Mouse (Mus musculus) CH12.LX (cell line): Measurements from ENCODE around the gene Myrfl. TPM values are rescaled to one million over a fixed set of nuclear protein-coding genes. Genes with fewer than 3 reads are reported as not detected.

Source experiments
- DNase-seq: peaks from one replicate; pipeline ENCODE4 v3.0.0-alpha.2; 2013; ENCODE audit errors: extremely low read depth
- H3K27ac ChIP-seq: 2 replicates; pipeline ENCODE4 v1.5.1; 2012; ENCODE audit warnings: low read depth, mild to moderate bottlenecking, control low read depth, moderate library complexity; ENCODE audit not compliant: insufficient read depth
- H3K27me3 ChIP-seq: replicated peaks from 2 replicates; pipeline ENCODE3; 2012; ENCODE audit warnings: inconsistent platforms
- H3K36me3 ChIP-seq, 2 experiments: replicated peaks in 1 of 2; 2 replicates each; pipeline versions ENCODE3 to v1.6.1; 2012; ENCODE audit warnings: inconsistent platforms in 1 of 2, low read length in 1 of 2, mild to moderate bottlenecking in 1 of 2, mixed read lengths in 1 of 2, moderate library complexity in 1 of 2; ENCODE audit not compliant: control insufficient read depth in 1 of 2, insufficient read depth in 1 of 2
- H3K4me1 ChIP-seq, 2 experiments: 2 replicates each; pipeline ENCODE4 v1.6.1; 2012; ENCODE audit warnings: inconsistent platforms in 1 of 2, moderate library complexity in 1 of 2; ENCODE audit not compliant: insufficient read depth in 2 of 2, control insufficient read depth in 1 of 2
- H3K4me2 ChIP-seq: 2 replicates; pipeline ENCODE4 v1.6.1; 2012; ENCODE audit warnings: low read depth, mild to moderate bottlenecking, control low read depth; ENCODE audit not compliant: poor library complexity, insufficient read depth, severe bottlenecking
- H3K4me3 ChIP-seq, 3 experiments: fragments of 150-350 bp in 1 of 3; sonication (generic) in 1 of 3; replicated peaks in 1 of 3; 2 replicates each; pipeline versions ENCODE3 to v1.5.1; 2011 to 2012; ENCODE audit warnings: low read depth in 2 of 3, low read length in 2 of 3, mild to moderate bottlenecking in 2 of 3, moderate library complexity in 2 of 3, control low read depth in 1 of 3, improper control_type of control experiment in 1 of 3, inconsistent platforms in 1 of 3, mixed read lengths in 1 of 3; ENCODE audit not compliant: poor library complexity in 1 of 3
- H3K79me2 ChIP-seq: replicated peaks from 2 replicates; pipeline ENCODE4 v1.6.1; 2012; ENCODE audit warnings: mild to moderate bottlenecking, moderate library complexity; ENCODE audit not compliant: control insufficient read depth, poor library complexity, insufficient read depth, severe bottlenecking; ENCODE audit errors: extremely low read depth
- H3K9ac ChIP-seq: 2 replicates; pipeline ENCODE4 v1.6.1; 2012; ENCODE audit warnings: low read depth, mild to moderate bottlenecking, control low read depth, moderate library complexity; ENCODE audit not compliant: insufficient read depth
- H3K9me3 ChIP-seq: replicated peaks from 2 replicates; pipeline ENCODE3; 2012; ENCODE audit warnings: low read length, inconsistent platforms, mixed read lengths
- EP300 ChIP-seq: IDR thresholded peaks from 2 replicates; pipeline ENCODE4 v1.6.1; 2011; ENCODE audit warnings: low read length, improper control_type of control experiment
- ETS1 ChIP-seq: conservative IDR thresholded peaks from 2 replicates; pipeline ENCODE4 v1.6.1; 2012; ENCODE audit warnings: low read depth, mild to moderate bottlenecking, inconsistent platforms, low read length, improper control_type of control experiment, moderate library complexity
- GABPA ChIP-seq: IDR thresholded peaks from 2 replicates; pipeline ENCODE4 v1.6.1; 2012; ENCODE audit warnings: low read depth, low read length, improper control_type of control experiment, inconsistent platforms; ENCODE audit not compliant: insufficient replicate concordance
- HCFC1 ChIP-seq: IDR thresholded peaks from 2 replicates; pipeline ENCODE4 v1.6.1; 2012; ENCODE audit warnings: low read depth, mild to moderate bottlenecking, inconsistent platforms, low read length, improper control_type of control experiment
- IRF4 ChIP-seq: IDR thresholded peaks from 2 replicates; pipeline ENCODE4 v1.6.1; 2014; ENCODE audit warnings: low read depth, mild to moderate bottlenecking, inconsistent platforms, low read length, improper control_type of control experiment
- JUN ChIP-seq: IDR thresholded peaks from 2 replicates; pipeline ENCODE4 v1.6.1; 2011; ENCODE audit warnings: low read depth, mild to moderate bottlenecking, low read length, improper control_type of control experiment, moderate library complexity; ENCODE audit not compliant: insufficient read depth
- JUND ChIP-seq: conservative IDR thresholded peaks from 2 replicates; pipeline ENCODE4 v1.6.1; 2011; ENCODE audit warnings: low read depth, low read length, improper control_type of control experiment
- MAFK ChIP-seq: IDR thresholded peaks from 2 replicates; pipeline ENCODE4 v1.6.1; 2011; ENCODE audit warnings: low read length, improper control_type of control experiment; ENCODE audit not compliant: insufficient replicate concordance
- MAX ChIP-seq: IDR thresholded peaks from 2 replicates; pipeline ENCODE4 v1.6.1; 2011; ENCODE audit warnings: low read length, improper control_type of control experiment
- MAZ ChIP-seq: IDR thresholded peaks from 2 replicates; pipeline ENCODE4 v1.6.1; 2012; ENCODE audit warnings: low read depth, mild to moderate bottlenecking, inconsistent platforms, low read length, improper control_type of control experiment, moderate library complexity
- NELFE ChIP-seq: IDR thresholded peaks from 2 replicates; pipeline ENCODE4 v1.6.1; 2011; ENCODE audit warnings: low read depth, low read length, improper control_type of control experiment
- NRF1 ChIP-seq: IDR thresholded peaks from 2 replicates; pipeline ENCODE4 v1.6.1; 2014; ENCODE audit warnings: low read depth, mild to moderate bottlenecking, inconsistent platforms, low read length, improper control_type of control experiment, moderate library complexity
- PAX5 ChIP-seq: IDR thresholded peaks from 2 replicates; pipeline ENCODE4 v1.6.1; 2012; ENCODE audit warnings: low read length, inconsistent platforms, mixed read lengths
- POLR2A ChIP-seq: IDR thresholded peaks from 2 replicates; pipeline ENCODE4 v1.6.1; 2011; ENCODE audit warnings: low read depth, mild to moderate bottlenecking, improper control_type of control experiment, low read length
- POLR2AphosphoS2 ChIP-seq: IDR thresholded peaks from 2 replicates; pipeline ENCODE4 v1.6.1; 2011; ENCODE audit warnings: low read depth, low read length, improper control_type of control experiment
- RAD21 ChIP-seq: IDR thresholded peaks from 2 replicates; pipeline ENCODE4 v1.6.1; 2011; ENCODE audit warnings: low read depth, mild to moderate bottlenecking, low read length, improper control_type of control experiment, moderate library complexity
- SIN3A ChIP-seq: IDR thresholded peaks from 2 replicates; pipeline ENCODE4 v1.6.1; 2012; ENCODE audit warnings: low read length, improper control_type of control experiment, inconsistent platforms
- SMC3 ChIP-seq: IDR thresholded peaks from 2 replicates; pipeline ENCODE4 v1.6.1; 2011; ENCODE audit warnings: low read depth, low read length, improper control_type of control experiment
- TCF12 ChIP-seq: IDR thresholded peaks from 2 replicates; pipeline ENCODE4 v1.6.1; 2014; ENCODE audit warnings: low read depth, mild to moderate bottlenecking, inconsistent platforms, low read length, improper control_type of control experiment
- UBTF ChIP-seq: IDR thresholded peaks from 2 replicates; pipeline ENCODE4 v1.6.1; 2012; ENCODE audit warnings: low read depth, mild to moderate bottlenecking, inconsistent platforms, low read length, improper control_type of control experiment, moderate library complexity
- USF1 ChIP-seq: IDR thresholded peaks from 2 replicates; pipeline ENCODE4 v1.6.1; 2014; ENCODE audit warnings: low read depth, mild to moderate bottlenecking, inconsistent platforms, low read length, improper control_type of control experiment
- USF2 ChIP-seq: conservative IDR thresholded peaks from 2 replicates; pipeline ENCODE4 v1.6.1; 2011; ENCODE audit warnings: low read depth, low read length, improper control_type of control experiment
- ZC3H11A ChIP-seq: IDR thresholded peaks from 2 replicates; pipeline ENCODE4 v1.6.1; 2012; ENCODE audit warnings: low read depth, mild to moderate bottlenecking, inconsistent platforms, low read length, improper control_type of control experiment
- ZMIZ1 ChIP-seq: IDR thresholded peaks from 2 replicates; pipeline ENCODE4 v1.6.1; 2012; ENCODE audit warnings: low read depth, mild to moderate bottlenecking, inconsistent platforms, low read length, improper control_type of control experiment
- ZNF384 ChIP-seq: IDR thresholded peaks from 2 replicates; pipeline ENCODE4 v1.6.1; 2012; ENCODE audit warnings: low read depth, low read length, improper control_type of control experiment, inconsistent platforms
- dilution Hi-C: fragments of 300-500 bp; cut with MboI; formaldehyde crosslinking; loops from 2 replicates; pipeline ENCODE4 v1.14.3; 2020; ENCODE audit warnings: low sequenced_read_pairs; ENCODE audit not compliant: extremely low pct_unique_long_range_greater_than_20kb, extremely low pct_ligation_motif_present
- in situ Hi-C: fragments of 300-500 bp; cut with MboI; formaldehyde crosslinking; loops from 3 replicates; pipeline ENCODE4 v1.14.3; 2019; ENCODE audit warnings: low sequenced_read_pairs, low pct_ligation_motif_present, low pct_unique_long_range_greater_than_20kb, mixed read lengths
- polyA plus RNA-seq: library from polyadenylated mRNA; unstranded; fragments of >175 nt; gene quantifications from 2 replicates; pipeline ENCODE4 v1.2.1, GENCODE M21; 2012; ENCODE audit warnings: low read depth; ENCODE audit not compliant: insufficient read length
- total RNA-seq, 2 experiments: library from RNA; depleted of rRNA; stranded (reverse); fragments of 300-350 nt in 1 of 2; fragments of >200 nt in 1 of 2; gene quantifications; 2 replicates each; pipeline ENCODE4 v1.2.3; 2012 to 2014

The Myrfl gene
- total and polyA plus RNA-seq, 3 experiments = not detected

DNA sequence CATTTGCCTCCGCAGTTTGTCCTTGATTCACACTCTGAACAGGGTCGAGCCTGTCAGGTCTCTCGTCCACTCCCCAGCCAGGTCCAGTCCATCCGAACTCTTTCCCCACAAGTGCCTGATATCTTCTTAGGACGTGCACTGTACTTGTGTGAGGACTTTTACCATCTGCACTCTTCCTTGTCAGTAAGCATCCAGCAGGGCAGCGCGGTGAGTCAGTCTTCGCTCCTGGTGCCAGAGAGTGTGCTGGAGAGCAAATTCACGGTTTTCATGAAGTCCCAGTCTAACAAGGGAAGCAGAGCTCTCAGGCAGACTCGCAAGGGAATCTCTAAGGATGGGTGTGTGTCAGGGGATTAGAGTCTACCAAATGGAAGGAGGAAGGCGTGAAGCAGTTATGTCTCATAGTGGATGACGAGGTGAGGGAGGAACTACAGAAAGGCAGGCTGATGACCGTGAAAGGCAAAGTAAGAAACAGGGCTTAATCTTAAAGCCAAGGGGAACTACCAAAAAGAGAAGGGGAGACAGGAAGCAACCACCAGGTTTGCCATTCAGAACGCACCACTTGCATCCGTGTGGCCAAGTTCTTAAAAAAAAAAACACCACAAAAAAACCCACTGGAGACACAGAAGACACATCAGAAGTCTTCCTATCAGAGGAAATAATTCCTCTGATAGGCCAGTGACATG, 34.9 kb upstream of the Myrfl start:
- peaks cover 10 to 52% of the 10 kb centered on the region in 2 experiments for H3K36me3 ChIP-seq
- H3K9me3 ChIP-seq = no peaks in the 10 kb centered on the region
- no peak overlapping the region for H3K4me2 ChIP-seq
- in situ Hi-C loops (loop anchor here (25.0 kb wide), 1 partner anchor 281 kb away; the partner anchor contains the start of gene Yeats4), dilution Hi-C loops (no loop called here)
- DNase-seq = no peak
- TF ChIP-seq TCF12 (no peak), ZMIZ1 (no peak), UBTF (no peak), HCFC1 (no peak), USF2 (no peak), IRF4 (no peak), USF1 (no peak), SIN3A (no peak), GABPA (no peak), ZNF384 (no peak), POLR2AphosphoS2 (no peak), PAX5 (no peak), NELFE (no peak), JUND (no peak)
- H3K4me1 ChIP-seq = peaks cover 0 to 23% of the 10 kb centered on the region in 2 experiments; a peak in 2 of 4 replicates
- no peaks in the 10 kb centered on the region for H3K27me3 ChIP-seq
- H3K4me3 ChIP-seq = no peak overlapping the region
- H3K27ac ChIP-seq = no peak overlapping the region
- H3K9ac ChIP-seq = no peak overlapping the region
- H3K79me2 ChIP-seq = no peaks in the 10 kb centered on the region

DNA sequence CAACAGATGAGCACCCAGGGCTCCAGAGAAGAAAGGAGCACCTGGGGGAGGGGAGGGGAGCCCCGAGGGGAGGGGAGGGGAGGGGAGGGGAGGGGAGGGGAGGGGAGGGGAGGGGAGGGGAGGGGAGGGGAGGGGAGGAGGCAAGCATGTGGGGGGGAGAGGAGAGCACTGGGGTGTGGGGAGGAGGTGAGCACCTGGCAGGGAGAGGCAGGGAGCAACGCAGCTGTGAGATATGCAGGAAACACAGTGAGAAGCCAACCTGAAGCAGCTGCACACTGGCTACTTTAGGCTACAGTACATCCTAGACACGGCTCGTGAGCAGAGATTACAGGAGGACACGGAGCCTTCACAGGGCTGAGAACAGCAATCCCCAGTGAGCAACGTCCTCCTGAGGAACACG, 34.2 kb upstream of the Myrfl start:
- Histone ChIP-seq H3K4me3 (no peak overlapping the region), H3K9ac (no peak overlapping the region), H3K79me2 (no peaks in the 10 kb centered on the region), H3K27ac (no peak overlapping the region), H3K4me2 (no peak overlapping the region), H3K36me3 (peaks cover 10 to 51% of the 10 kb centered on the region in 2 experiments), H3K27me3 (no peaks in the 10 kb centered on the region), H3K9me3 (no peaks in the 10 kb centered on the region), H3K4me1 (peaks cover 0 to 23% of the 10 kb centered on the region in 2 experiments; a peak in 2 of 4 replicates)
- TF ChIP-seq SIN3A = no peak
- no peak for TF ChIP-seq JUN
- TF ChIP-seq ETS1 = no peak
- TF ChIP-seq NRF1 = no peak
- TF ChIP-seq ZMIZ1 = no peak
- no peak for TF ChIP-seq POLR2AphosphoS2
- TF ChIP-seq RAD21 = no peak
- TF ChIP-seq ZC3H11A = no peak
- TF ChIP-seq MAX = no peak
- TF ChIP-seq MAZ = no peak
- no peak for TF ChIP-seq USF1
- TF ChIP-seq SMC3 = no peak
- TF ChIP-seq MAFK = no peak
- TF ChIP-seq EP300 = no peak
- no peak for TF ChIP-seq TCF12
- TF ChIP-seq POLR2A = no peak
- TF ChIP-seq HCFC1 = no peak
- in situ Hi-C loops (loop anchor here (25.0 kb wide), 1 partner anchor 281 kb away; the partner anchor contains the start of gene Yeats4), dilution Hi-C loops (no loop called here)
- DNase-seq = no peak
